Mouse (Mus musculus) urinary bladder, postnatal 25 days (tissue): Measurements from ENCODE around the gene Ntrk3.

ENCODE experiments used
- DNase-seq: peaks from one replicate; pipeline ENCODE4 v3.0.0; 2022; ENCODE audit warnings: low spot score

The Ntrk3 gene

DNA sequence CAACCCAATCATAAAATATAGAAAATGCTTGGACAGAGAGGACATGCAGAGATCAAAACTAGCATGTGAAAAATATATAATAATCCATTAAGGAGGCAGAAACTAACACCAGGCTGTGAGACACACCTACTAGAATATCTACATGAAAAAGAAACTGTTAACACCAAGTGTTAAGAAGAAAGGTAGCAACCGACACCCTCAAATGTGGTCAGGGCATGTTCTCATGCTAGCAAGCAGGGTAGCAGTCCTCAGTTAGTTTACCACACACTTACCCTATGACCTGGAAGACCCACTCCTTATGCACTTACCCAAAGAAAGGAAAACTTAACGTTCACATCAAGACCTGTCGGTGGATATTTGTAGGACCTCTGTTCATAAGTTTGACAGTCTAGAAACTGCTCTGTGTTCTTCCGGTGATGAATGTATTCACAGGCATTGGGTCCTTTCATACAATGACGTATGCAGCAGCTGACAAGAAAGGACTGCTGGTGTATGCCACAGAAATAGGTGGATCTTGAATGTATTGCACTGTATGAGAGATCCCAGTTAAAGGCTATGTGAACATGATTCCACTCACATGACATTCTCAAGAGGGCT lies at the start of gene Ntrk3:
Ntrk3 (minus strand) TSS at position 399 of the 597 bp plus-strand sequence.
- no peak for DNase-seq

DNA sequence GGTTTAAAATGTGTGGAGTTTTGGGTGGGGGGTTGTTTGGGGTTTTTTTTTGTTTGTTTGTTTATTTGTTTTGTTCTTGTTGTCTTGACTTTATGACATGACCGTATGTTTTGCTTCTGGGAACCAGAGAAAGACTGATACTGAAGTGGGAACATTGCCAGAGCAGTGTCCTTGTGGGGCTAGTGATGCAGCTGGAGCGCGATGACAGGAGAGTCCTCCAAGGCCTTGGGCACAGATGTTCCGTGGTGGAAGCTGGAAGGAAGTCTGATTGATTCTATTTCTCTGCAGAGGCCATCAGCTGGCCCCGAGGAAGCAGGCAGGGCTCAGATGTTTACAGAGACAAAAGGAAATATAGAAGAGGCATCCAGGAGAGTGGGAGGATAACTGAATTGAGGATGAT lies 48.1 kb upstream of the Ntrk3 start:
- DNase-seq: no peak

- peak; percentile 85 for DNase-seq
Measured at GRCm38 (mm10) chr7:78782639-78783581, 45.1 kb upstream of the Ntrk3 start, which contains the start of the genes Mrps11 and Mrpl46. TSS of gene Mrps11 (plus strand) at chr7:78783119. TSS of gene Mrpl46 (minus strand) at chr7:78783531.

GRCm38 (mm10) chr7:78778741-78779140 lies 40.9 kb upstream of the Ntrk3 start:
- no peak for DNase-seq

DNA sequence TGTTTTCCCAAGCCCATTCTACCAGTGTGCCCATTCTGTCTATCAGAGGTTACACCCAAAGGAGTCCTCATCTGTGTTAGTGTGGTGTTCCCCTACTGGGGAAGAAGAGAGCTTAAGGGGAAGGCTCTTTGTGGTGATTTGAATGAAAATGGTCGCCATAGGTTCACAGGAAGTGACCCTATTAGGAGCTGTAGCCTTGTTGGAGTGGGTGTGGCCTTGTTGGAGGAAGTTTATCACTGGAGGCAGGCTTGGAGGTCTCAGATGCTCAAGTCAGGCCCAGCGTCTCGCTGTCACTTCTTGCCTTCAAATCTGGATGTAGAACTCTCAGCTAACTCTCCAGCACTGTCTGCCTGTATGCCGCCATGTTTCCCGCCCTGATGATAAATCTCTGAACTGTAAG lies 33.1 kb upstream of the Ntrk3 start:
- DNase-seq: no peak

GRCm38 (mm10) chr7:78769075-78769652 lies 31.4 kb upstream of the Ntrk3 start:
- no peak for DNase-seq

GRCm38 (mm10) chr7:78767929-78768531 lies 30.2 kb upstream of the Ntrk3 start:
- no peak for DNase-seq

DNA sequence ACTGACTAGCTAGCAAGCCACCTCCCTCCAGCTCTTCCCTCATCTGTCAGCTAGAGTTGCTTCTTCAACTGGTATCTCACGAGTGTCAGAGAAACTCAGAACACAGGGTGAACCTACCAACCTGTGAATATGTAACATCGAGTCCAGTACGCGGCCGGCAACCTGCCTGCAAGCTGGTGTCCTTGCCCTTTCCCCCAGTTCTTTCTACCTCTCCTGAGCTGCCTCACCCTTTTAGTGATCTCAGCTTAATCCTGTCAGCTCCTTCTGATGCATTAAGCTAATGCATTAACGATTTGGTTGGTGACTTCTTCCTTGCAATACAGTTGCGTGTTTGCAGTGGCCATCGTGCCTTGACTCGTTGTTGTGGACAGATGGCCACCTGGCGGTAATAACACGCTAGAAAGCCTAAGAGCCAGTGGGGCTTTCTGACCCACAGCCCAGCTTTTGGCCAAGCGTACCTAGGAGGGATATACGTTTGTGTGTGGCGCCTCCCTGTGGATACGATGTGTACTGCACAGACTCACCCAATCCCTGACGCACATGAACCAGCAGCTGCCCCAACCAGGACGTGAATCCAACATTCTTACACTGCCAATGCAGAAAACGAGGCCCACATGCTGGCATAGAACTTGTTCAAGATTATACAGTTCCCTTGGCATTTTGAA lies 28.3 kb upstream of the Ntrk3 start:
- peak; percentile 56 for DNase-seq

GRCm38 (mm10) chr7:78765215-78765631 lies 27.4 kb upstream of the Ntrk3 start:
- no peak for DNase-seq

DNA sequence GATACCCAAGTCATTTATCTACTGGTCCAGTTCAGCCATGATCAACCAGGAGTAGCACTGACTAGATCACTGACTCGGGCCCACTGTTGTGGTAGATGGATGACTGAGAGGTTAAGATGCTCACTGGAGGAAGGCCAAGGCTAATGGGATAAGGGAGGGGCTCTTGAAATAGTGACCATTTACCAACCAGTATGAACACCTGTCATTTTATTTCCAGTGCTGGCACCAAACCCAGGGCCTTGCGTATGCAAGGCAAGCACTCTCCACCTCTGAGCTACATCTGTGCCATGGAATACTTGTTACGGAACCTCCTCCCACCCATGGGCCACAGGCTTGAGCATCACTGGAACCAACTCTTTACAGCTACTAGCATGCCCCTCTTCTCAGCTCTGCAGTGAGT lies 26.0 kb upstream of the Ntrk3 start:
- DNase-seq: no peak

DNA sequence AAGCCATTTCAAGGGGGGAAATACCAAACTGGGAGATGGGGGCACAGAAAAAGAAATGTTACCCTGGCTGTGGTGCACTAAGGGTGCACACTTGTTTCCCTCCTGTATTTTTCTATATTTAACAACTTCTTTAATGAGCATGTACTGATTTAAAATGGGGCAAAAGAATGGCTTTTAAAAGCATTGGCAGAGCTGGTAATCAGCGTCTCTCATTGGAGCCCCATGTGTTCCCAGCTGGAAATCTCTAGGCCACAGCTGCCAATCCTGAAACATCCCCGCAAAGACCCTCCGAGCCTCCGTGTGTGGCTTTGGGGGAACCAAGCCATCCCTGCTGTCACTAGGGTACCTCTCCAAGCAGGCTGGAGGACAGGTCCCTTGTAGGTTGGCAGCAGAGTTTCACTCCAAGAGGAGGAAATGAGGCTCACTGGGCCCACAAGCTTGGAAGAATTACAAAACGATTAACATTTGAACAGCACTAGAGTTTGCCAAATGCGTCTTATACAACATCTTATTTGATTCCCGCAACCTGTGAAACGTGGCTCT lies 16.7 kb upstream of the Ntrk3 start:
- DNase-seq: no peak

DNA sequence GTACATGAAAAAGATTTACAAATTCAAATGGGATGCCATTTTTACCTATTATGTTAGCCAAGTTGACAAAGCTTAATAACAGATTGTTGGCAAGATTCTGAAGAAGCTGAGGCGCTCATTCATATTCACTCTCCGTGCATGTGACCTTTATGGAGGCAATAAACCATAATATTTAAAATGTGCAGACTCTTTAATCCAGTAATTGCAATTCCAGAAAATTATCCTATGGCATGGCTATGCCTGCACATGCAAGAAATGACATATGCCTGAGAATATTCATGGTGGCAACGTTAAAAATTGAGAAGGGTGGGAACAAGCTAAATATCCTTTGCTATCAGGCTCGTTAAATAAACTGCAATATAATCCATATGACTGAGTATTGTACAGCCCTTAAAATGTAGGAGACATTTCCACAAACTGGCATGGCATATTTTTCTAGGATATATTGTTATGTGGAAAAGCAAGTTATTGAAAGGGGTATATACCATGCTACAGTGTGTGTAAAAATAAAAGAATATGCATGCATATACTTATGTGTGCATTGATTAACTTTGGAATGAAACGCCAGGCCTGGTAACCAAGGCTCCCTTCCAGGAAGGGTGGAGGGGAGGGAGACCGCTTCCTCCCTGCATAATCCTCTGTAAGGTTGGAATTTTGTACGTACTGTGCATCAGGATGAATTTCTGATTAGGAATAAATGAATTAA lies 16.1 kb upstream of the Ntrk3 start:
- no peak for DNase-seq

DNA sequence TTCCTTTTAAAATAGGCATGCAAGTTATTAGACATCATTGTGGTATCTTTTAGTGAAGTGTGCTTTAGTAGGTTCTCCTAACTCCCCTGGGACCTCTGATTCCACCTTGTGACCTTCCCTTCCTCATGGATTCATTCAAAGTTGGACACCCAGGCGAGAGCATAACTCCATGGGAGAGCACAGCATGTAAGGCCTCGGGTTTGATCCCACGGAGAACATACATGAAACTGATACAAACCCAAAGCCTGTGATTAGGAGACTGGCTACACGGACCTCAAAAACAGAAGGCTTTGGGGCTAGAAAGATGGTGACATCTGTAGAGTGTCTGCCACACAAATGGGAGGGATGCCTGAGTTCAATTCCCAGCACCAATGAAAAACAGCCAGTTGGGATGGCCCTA lies 15.1 kb upstream of the Ntrk3 start:
- no peak for DNase-seq

DNA sequence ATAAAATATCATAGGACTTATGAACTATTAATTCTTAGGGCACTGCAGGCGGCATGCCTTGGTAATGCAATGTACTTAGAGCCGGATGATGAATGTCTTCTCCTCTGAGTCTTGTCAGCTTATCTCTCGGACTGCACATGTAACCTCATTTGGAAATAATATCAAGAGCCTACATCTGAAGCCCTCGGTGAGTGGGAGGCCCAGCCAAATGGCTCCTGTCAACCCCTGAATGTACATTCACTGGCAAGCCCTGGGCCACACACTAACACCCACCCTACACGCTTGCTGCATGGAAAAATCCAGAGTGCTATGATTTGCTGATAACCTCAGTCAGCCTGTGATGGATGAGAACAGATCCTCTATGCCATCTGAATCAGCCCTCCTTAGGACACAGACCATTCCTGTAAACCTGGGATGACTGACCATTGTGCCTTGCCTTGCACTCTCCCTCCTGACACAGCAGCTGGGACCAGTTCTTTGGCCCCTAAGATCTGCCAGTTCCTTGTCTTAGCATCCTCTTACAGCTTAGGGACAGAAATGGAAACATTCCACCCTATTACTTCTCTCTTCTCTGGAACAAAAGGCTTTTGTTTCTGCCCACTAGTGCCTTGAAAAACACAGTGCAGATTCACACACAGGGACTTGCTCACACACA lies 6.0 kb upstream of the Ntrk3 start:
- DNase-seq: no peak

GRCm38 (mm10) chr7:78739351-78740000 lies 1.7 kb upstream of the Ntrk3 start:
- no peak for DNase-seq

DNA sequence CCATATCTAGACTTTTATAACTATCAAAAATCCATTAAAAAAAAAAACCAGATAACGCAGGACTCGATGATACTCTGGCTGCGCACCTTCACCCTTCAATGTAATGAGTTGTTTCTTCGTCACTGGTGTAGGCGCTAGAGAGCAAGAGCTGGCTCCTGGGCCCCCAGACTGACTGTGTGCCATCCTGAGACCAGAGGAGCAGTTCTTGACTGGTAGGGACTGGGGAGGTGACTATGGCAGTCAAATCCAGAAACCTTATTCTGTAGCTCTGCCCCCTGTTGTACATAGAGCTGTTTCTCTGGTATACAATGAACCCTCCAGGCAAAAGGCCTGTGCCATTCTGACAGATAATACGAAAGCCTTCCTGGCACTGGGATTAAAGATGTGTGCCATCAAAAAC lies 616 bp downstream of the Ntrk3 start:
- no peak for DNase-seq

GRCm38 (mm10) chr7:78731391-78731790 lies 6.4 kb downstream of the Ntrk3 start:
- DNase-seq: no peak

DNA sequence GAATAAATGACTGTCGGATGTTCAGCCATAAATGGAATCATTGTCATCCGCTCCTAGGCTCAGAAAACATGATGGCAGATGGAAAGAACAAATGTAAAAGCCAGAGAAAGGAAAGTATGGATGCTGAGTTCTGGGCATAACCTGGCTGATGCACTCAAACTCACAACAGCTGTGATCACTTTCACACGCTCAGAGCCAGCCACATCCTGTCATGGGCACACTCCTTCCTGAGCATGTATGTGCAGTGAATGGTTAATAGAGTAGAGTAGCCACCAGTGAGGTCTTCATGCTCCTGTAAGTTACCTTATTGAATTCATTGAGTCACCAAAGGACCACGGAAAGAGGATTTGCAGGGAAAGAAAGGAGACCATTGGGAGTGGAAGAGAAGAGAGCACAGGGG lies 13.2 kb downstream of the Ntrk3 start:
- DNase-seq: no peak

GRCm38 (mm10) chr7:78722051-78722450 lies 15.8 kb downstream of the Ntrk3 start:
- DNase-seq: no peak
